In genomic region chr13:63430206-63430605, GRCm38 (mm10) we compare ENCODE assay signal across 8 mouse cellular contexts.
A peak's percentile ranks its signal among the peaks of the same experiment; 100 is the strongest.
DNase-seq lines count a peak whose midpoint lies in the region; ATAC-seq lines count a peak whose summit lies in the region.

No protein-coding gene starts in this region.

- 0 out of 2 replicates have a peak, but pooled peaks have one; percentile 1 for ATAC-seq in forebrain, embryonic 14.5 days
- ATAC-seq in liver, embryonic 16.5 days (ENCODE audit: low read depth) = no peak
- no peak for ATAC-seq in activated CD4-positive, CD25-positive, alpha-beta regulatory T cell, adult 4 months

- peak overlapping the region; percentile 58 for H3K4me3 ChIP-seq in forebrain, embryonic 14.5 days (ENCODE audit: low read depth, low read length)
- peak overlapping the region; percentile 88 for H3K4me3 ChIP-seq in liver, embryonic 16.5 days (ENCODE audit: low read depth, low read length)

- peak overlapping the region; percentile 39; the same call in 1 of the 2 replicates for H3K27ac ChIP-seq in forebrain, embryonic 14.5 days (ENCODE audit: low read depth, low read length)
- H3K27ac ChIP-seq in liver, embryonic 16.5 days (ENCODE audit: low read length) = peak overlapping the region; percentile 98

- H3K4me2 ChIP-seq in forebrain, embryonic 14.5 days (ENCODE audit: low read length) = peak overlapping the region; percentile 61; the same call in 1 of the 2 replicates
- peak overlapping the region; percentile 90 for H3K4me2 ChIP-seq in liver, embryonic 16.5 days (ENCODE audit: low read depth, low read length)

- WGBS in forebrain, embryonic 14.5 days = 77% methylated on average over 9 of the region's 9 CpGs
- WGBS in liver, embryonic 16.5 days (ENCODE audit: insufficient replicate concordance) = 74% methylated on average over 9 of the region's 9 CpGs

- H3K36me3 ChIP-seq in forebrain, embryonic 14.5 days (ENCODE audit: control insufficient read depth, insufficient read depth, low read length) = no peaks in the 10 kb centered on the region
- no peaks in the 10 kb centered on the region for H3K36me3 ChIP-seq in liver, embryonic 16.5 days (ENCODE audit: control insufficient read depth, insufficient read depth)

- peak overlapping the region; percentile 73; the same call in 1 of the 2 replicates for H3K9ac ChIP-seq in forebrain, embryonic 14.5 days (ENCODE audit: low read length)
- peak overlapping the region; percentile 90 for H3K9ac ChIP-seq in liver, embryonic 16.5 days (ENCODE audit: low read depth, low read length)

- no peaks in the 10 kb centered on the region for H3K4me1 ChIP-seq in forebrain, embryonic 14.5 days (ENCODE audit: control insufficient read depth, insufficient read depth, low read length)
- peaks cover 12% of the 10 kb centered on the region for H3K4me1 ChIP-seq in liver, embryonic 16.5 days (ENCODE audit: control insufficient read depth, low read depth, low read length)

- peak; percentile 46 for DNase-seq in cerebellum, adult 9-11 months
- no peak for DNase-seq in cerebellum, postnatal 36 days
- peak; percentile 6 for DNase-seq in CD4-positive helper T cell, adult 2 months (ENCODE audit: low read depth, low spot score)
- DNase-seq in forebrain, embryonic 14.5 days (ENCODE audit: low spot score) = no peak
- DNase-seq in thymus, postnatal 10 days (ENCODE audit: low spot score in 2 of 2) = no peak
- no peak for DNase-seq in layer of hippocampus, adult 9-11 months

- H3K9me3 ChIP-seq in forebrain, embryonic 14.5 days (replicated peaks; ENCODE audit: control insufficient read depth, low read length) = no peaks in the 10 kb centered on the region
- H3K9me3 ChIP-seq in liver, embryonic 16.5 days (replicated peaks; ENCODE audit: control insufficient read depth, low read length) = no peaks in the 10 kb centered on the region

- no peaks in the 10 kb centered on the region for H3K27me3 ChIP-seq in forebrain, embryonic 14.5 days (replicated peaks; ENCODE audit: control insufficient read depth, insufficient read depth, low read length)
- H3K27me3 ChIP-seq in liver, embryonic 16.5 days (ENCODE audit: control insufficient read depth, insufficient read depth, low read depth, low read length) = no peaks in the 10 kb centered on the region

Comparison
In these comparisons a context has a peak if more than half of its experiments do, and no peak if none do; other contexts are left out.
1. DNase-seq: peak in cerebellum, adult 9-11 months (single experiment) and CD4-positive helper T cell, adult 2 months (single experiment); none in cerebellum, postnatal 36 days (0 of 2), forebrain, embryonic 14.5 days (single experiment), thymus, postnatal 10 days (0 of 2) and layer of hippocampus, adult 9-11 months (single experiment).